Comparison of ENCODE assay signal across 20 mouse cellular contexts in the genomic region with DNA sequence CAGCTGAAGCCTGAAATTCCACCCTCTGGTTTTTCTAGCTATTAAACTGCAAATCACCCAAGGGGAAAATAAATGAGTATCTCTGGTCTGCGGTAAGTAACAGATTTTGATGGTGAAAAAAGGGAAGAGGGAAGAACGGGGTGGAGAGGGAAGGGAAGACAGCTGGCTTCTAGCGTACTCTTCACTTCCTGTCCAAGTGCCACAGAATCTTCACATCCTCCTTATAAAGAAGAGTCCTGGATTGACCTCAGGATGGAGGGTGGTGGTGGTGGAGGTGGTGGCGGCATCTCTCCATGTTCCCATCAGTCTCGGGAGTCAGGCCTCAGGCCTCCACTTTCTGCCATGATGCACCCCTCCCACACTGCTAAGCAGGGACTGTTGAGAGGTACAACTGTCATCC.
"Had no signal": no experiment of that assay in that cellular context is flagged by ENCODE, and none has a peak within 500 bp of the region (broad histone marks: within the 10 kb centered on the region; RNA-seq: fewer than 3 reads in every experiment).

No protein-coding gene starts in this region.

- H3K4me3 ChIP-seq: limb, embryonic 10.5 days; limb, embryonic 13.5 days; midbrain, embryonic 12.5 days; midbrain, embryonic 15.5 days; myocyte; neural tube, embryonic 13.5 days; stomach, embryonic 15.5 days had no signal

- H3K27me3 ChIP-seq: limb, embryonic 13.5 days; midbrain, embryonic 12.5 days; midbrain, embryonic 15.5 days; neural tube, embryonic 13.5 days; stomach, embryonic 15.5 days had no signal

- H3K36me3 ChIP-seq: limb, embryonic 10.5 days; limb, embryonic 13.5 days; midbrain, embryonic 12.5 days; midbrain, embryonic 15.5 days; neural tube, embryonic 13.5 days; stomach, embryonic 15.5 days had no signal

- H3K9ac ChIP-seq: limb, embryonic 13.5 days; liver, embryonic 14.5 days; liver, postnatal 0 days; lung, embryonic 14.5 days; midbrain, embryonic 12.5 days; midbrain, embryonic 15.5 days; neural tube, embryonic 13.5 days; stomach, embryonic 15.5 days had no signal

- H3K27ac ChIP-seq: limb, embryonic 10.5 days; limb, embryonic 13.5 days; liver, embryonic 14.5 days; midbrain, embryonic 12.5 days; midbrain, embryonic 15.5 days; neural tube, embryonic 13.5 days; stomach, embryonic 15.5 days had no signal

- H3K4me2 ChIP-seq: limb, embryonic 13.5 days; lung, embryonic 14.5 days; midbrain, embryonic 12.5 days; midbrain, embryonic 15.5 days; neural tube, embryonic 13.5 days; stomach, embryonic 15.5 days had no signal

- DNase-seq: kidney, adult 18-20 months; kidney, adult 9 months; kidney, postnatal 14 days; kidney, postnatal 4 days; liver; liver, postnatal 0 days; lung, embryonic 14.5 days; retina, postnatal 1 day; right cerebral cortex, postnatal 25 days; spleen, adult 18-20 months; thymus, postnatal 4 days had no signal

- ATAC-seq: liver, postnatal 0 days; lung, postnatal 0 days; midbrain, embryonic 15.5 days had no signal

- H3K9me3 ChIP-seq: limb, embryonic 10.5 days; limb, embryonic 13.5 days; midbrain, embryonic 12.5 days; midbrain, embryonic 15.5 days; neural tube, embryonic 13.5 days; stomach, embryonic 15.5 days had no signal

- H3K4me1 ChIP-seq: midbrain, embryonic 12.5 days; midbrain, embryonic 15.5 days; neural tube, embryonic 13.5 days had no signal
